ENCODE assay signal across 8 mouse cellular contexts in genomic region chr13:14062209-14063012, GRCm38 (mm10). TPM values are rescaled to one million over a fixed set of nuclear protein-coding genes. Genes with fewer than 3 reads are reported as not detected.
DNase-seq lines count a peak whose midpoint lies in the region; ATAC-seq and TF ChIP-seq lines count a peak whose summit lies in the region.

No protein-coding gene starts in this region.

- no peak for DNase-seq in layer of hippocampus, adult 2 months (ENCODE audit: low spot score in 2 of 2)
- DNase-seq in layer of hippocampus, postnatal 14 days (ENCODE audit: low spot score in 2 of 2), result no peak
- peak; percentile 27 for DNase-seq in R1 (ENCODE audit: low read depth, low spot score)
- DNase-seq in right cerebral cortex, postnatal 36 days (ENCODE audit: low spot score in 2 of 2), result no peak
- DNase-seq in layer of hippocampus, postnatal 10 days (ENCODE audit: low spot score in 2 of 2), result no peak
- no peak for DNase-seq in cerebellum, adult 18-20 months

- no peaks in the 10 kb centered on the region for H3K9me3 ChIP-seq in heart, embryonic 15.5 days (replicated peaks)

- peak overlapping the region; percentile 77 for H3K4me2 ChIP-seq in heart, embryonic 15.5 days

- peaks cover 80% of the 10 kb centered on the region for H3K79me2 ChIP-seq in macrophage (ENCODE audit: inconsistent target)

- peaks cover 10% of the 10 kb centered on the region; the same call in 1 of the 2 replicates for H3K36me3 ChIP-seq in heart, embryonic 15.5 days
- H3K36me3 ChIP-seq in macrophage (ENCODE audit: inconsistent target), result peaks cover 6% of the 10 kb centered on the region; the same call in 1 of the 2 replicates

- peak overlapping the region; percentile 76 for H3K4me3 ChIP-seq in layer of hippocampus, adult 2 months
- peak overlapping the region; percentile 98 for H3K4me3 ChIP-seq in heart, embryonic 15.5 days
- peak overlapping the region; percentile 89 for H3K4me3 ChIP-seq in macrophage (ENCODE audit: inconsistent target)

- peak overlapping the region; percentile 83 for H3K9ac ChIP-seq in heart, embryonic 15.5 days

- H3K27me3 ChIP-seq in heart, embryonic 15.5 days, result no peaks in the 10 kb centered on the region

- H3K4me1 ChIP-seq in heart, embryonic 15.5 days (replicated peaks), result peaks cover 11% of the 10 kb centered on the region

- ATAC-seq in heart, embryonic 15.5 days (replicated peaks; ENCODE audit: insufficient number of reproducible peaks, insufficient read depth, low FRiP score, low read depth), result no peak

- peak overlapping the region; percentile 98 for H3K27ac ChIP-seq in layer of hippocampus, adult 2 months
- H3K27ac ChIP-seq in heart, embryonic 15.5 days, result peak overlapping the region; percentile 96
- peak overlapping the region; percentile 71 for H3K27ac ChIP-seq in macrophage

- TF ChIP-seq CTCF in layer of hippocampus, adult 2 months (conservative IDR thresholded peaks at IDR 0.05), result no peak

- WGBS in heart, embryonic 15.5 days, result 3% methylated on average over 11 of the region's 11 CpGs
- 4% methylated on average over 11 of the region's 11 CpGs for WGBS in macrophage (ENCODE audit: missing documents)

RNA-seq across cellular contexts. Expression of gene Arid4b, which starts 0.6 kb away (rescaled TPM):
- 10 to 100 TPM; 47.5 to 54.4 TPM for total RNA-seq in layer of hippocampus, adult 2 months (2021)
- 10 to 100 TPM; 45.7 to 46.0 TPM for total RNA-seq in layer of hippocampus, postnatal 14 days (2021)
- 38.3 and 39.5 TPM in 2 replicates for polyA plus RNA-seq in heart, embryonic 15.5 days (2015; fragmentation: Nextera tagmentation; extraction: Ambion mirVana)
- total RNA-seq in macrophage (2018; cell fraction: chromatin; rRNA removed), result 100 to 1,000 TPM; 103 to 190 (median 160) TPM
- total RNA-seq in macrophage (2018; cell fraction: cytosol; rRNA removed), result 10 to 100 TPM; 11.2 to 23.0 (median 17.7) TPM
- total RNA-seq in macrophage (2018; cell fraction: nucleus; rRNA removed), result 100 to 1,000 TPM in 7 of 26 experiments, 10 to 100 TPM in 19; 47.5 to 112 (median 73.9) TPM
- polyA plus RNA-seq in macrophage (2018), result 10.8 to 17.8 TPM (median 15.1 TPM) in 3 replicates
- 10 to 100 TPM; 48.6 to 48.8 TPM for total RNA-seq in layer of hippocampus, postnatal 10 days (2021)

RNA-seq across cellular contexts. Expression of gene Ggps1, which starts 0.9 kb away (rescaled TPM):
- 10 to 100 TPM; 58.8 to 60.1 TPM for total RNA-seq in layer of hippocampus, adult 2 months (2021)
- total RNA-seq in layer of hippocampus, postnatal 14 days (2021), result 10 to 100 TPM; 48.1 to 53.5 TPM
- polyA plus RNA-seq in heart, embryonic 15.5 days (2015; fragmentation: Nextera tagmentation; extraction: Ambion mirVana), result 41.0 and 41.4 TPM in 2 replicates
- total RNA-seq in macrophage (2018; cell fraction: chromatin; rRNA removed), result 10 to 100 TPM in 25 of 26 experiments, 1 to 10 TPM in 1; 9.5 to 32.9 (median 18.0) TPM
- total RNA-seq in macrophage (2018; cell fraction: cytosol; rRNA removed), result 10 to 100 TPM; 13.7 to 25.3 (median 20.6) TPM
- 10 to 100 TPM; 14.1 to 43.1 (median 21.8) TPM for total RNA-seq in macrophage (2018; cell fraction: nucleus; rRNA removed)
- 14.6 to 19.9 TPM (median 19.6 TPM) in 3 replicates for polyA plus RNA-seq in macrophage (2018)
- 10 to 100 TPM; 54.4 to 63.7 TPM for total RNA-seq in layer of hippocampus, postnatal 10 days (2021)

RNA-seq across cellular contexts. Expression of gene Tbce, which starts 23.0 kb away (rescaled TPM):
- total RNA-seq in layer of hippocampus, adult 2 months (2021), result 10 to 100 TPM; 85.4 to 95.3 TPM
- 10 to 100 TPM; 64.0 to 76.4 TPM for total RNA-seq in layer of hippocampus, postnatal 14 days (2021)
- 33.2 and 37.8 TPM in 2 replicates for polyA plus RNA-seq in heart, embryonic 15.5 days (2015; fragmentation: Nextera tagmentation; extraction: Ambion mirVana)
- total RNA-seq in macrophage (2018; cell fraction: chromatin; rRNA removed), result 100 to 1,000 TPM; 143 to 293 (median 240) TPM
- total RNA-seq in macrophage (2018; cell fraction: cytosol; rRNA removed), result 10 to 100 TPM; 13.4 to 29.0 (median 17.2) TPM
- 100 to 1,000 TPM in 23 of 26 experiments, 10 to 100 TPM in 3; 74.4 to 188 (median 135) TPM for total RNA-seq in macrophage (2018; cell fraction: nucleus; rRNA removed)
- 22.6 to 29.9 TPM (median 27.4 TPM) in 3 replicates for polyA plus RNA-seq in macrophage (2018)
- total RNA-seq in layer of hippocampus, postnatal 10 days (2021), result 10 to 100 TPM; 67.2 to 83.9 TPM
